Mouse (Mus musculus) right cerebral cortex, postnatal 4 days (tissue): Measurements from ENCODE around the gene Atp1b2.

Source experiments
- DNase-seq: peaks from one replicate; pipeline ENCODE4 v3.0.0-alpha.2; 2022

Atp1b2 gene

GRCm38 (mm10) chr11:69579128-69580017, 26.4 kb downstream of the Atp1b2 start:
- DNase-seq, result peak; percentile 99

GRCm38 (mm10) chr11:69578301-69578700, 27.4 kb downstream of the Atp1b2 start:
- DNase-seq, result no peak

GRCm38 (mm10) chr11:69576307-69576706, 29.4 kb downstream of the Atp1b2 start:
- DNase-seq, result no peak

- DNase-seq, result no peak
Measured at GRCm38 (mm10) chr11:69575220-69575619, 30.5 kb downstream of the Atp1b2 start.

GRCm38 (mm10) chr11:69565131-69565530, 40.6 kb downstream of the Atp1b2 start:
- no peak for DNase-seq

GRCm38 (mm10) chr11:69564391-69564790, 41.4 kb downstream of the Atp1b2 start:
- DNase-seq, result no peak

- DNase-seq, result no peak
Measured at GRCm38 (mm10) chr11:69563373-69563772, 42.4 kb downstream of the Atp1b2 start.

- no peak for DNase-seq
Measured at GRCm38 (mm10) chr11:69560896-69561854, 44.6 kb downstream of the Atp1b2 start.

GRCm38 (mm10) chr11:69559851-69560765, 45.6 kb downstream of the Atp1b2 start, which contains the start of gene Efnb3:
TSS of gene Efnb3 (minus strand) at chr11:69560205.
- peak; percentile 71 for DNase-seq

- DNase-seq, result no peak
Measured at GRCm38 (mm10) chr11:69559183-69559582, 46.6 kb downstream of the Atp1b2 start.

GRCm38 (mm10) chr11:69558756-69559155, 47.0 kb downstream of the Atp1b2 start:
- DNase-seq, result no peak

- DNase-seq, result peak; percentile 73
Measured at GRCm38 (mm10) chr11:69557381-69557958, 48.3 kb downstream of the Atp1b2 start.

- no peak for DNase-seq
Measured at GRCm38 (mm10) chr11:69554539-69555140, 51.1 kb downstream of the Atp1b2 start.

GRCm38 (mm10) chr11:69553341-69553721, 52.4 kb downstream of the Atp1b2 start:
- no peak for DNase-seq

GRCm38 (mm10) chr11:69552622-69553340, 53.0 kb downstream of the Atp1b2 start:
- DNase-seq, result peak; percentile 78

GRCm38 (mm10) chr11:69551310-69551709, 54.4 kb downstream of the Atp1b2 start:
- no peak for DNase-seq
